Mouse (Mus musculus) liver, embryonic 14.5 days (tissue): Measurements from ENCODE around the gene Wdcp.

Experiments used
- CTCF ChIP-seq: IDR thresholded peaks from 2 replicates; pipeline ENCODE4 v1.5.1; 2016; ENCODE audit warnings: antibody characterized with exemption, low read depth, control low read depth
- EP300 ChIP-seq: IDR thresholded peaks from 2 replicates; pipeline ENCODE4 v1.6.1; 2016; ENCODE audit warnings: antibody characterized with exemption, low read depth

DNA sequence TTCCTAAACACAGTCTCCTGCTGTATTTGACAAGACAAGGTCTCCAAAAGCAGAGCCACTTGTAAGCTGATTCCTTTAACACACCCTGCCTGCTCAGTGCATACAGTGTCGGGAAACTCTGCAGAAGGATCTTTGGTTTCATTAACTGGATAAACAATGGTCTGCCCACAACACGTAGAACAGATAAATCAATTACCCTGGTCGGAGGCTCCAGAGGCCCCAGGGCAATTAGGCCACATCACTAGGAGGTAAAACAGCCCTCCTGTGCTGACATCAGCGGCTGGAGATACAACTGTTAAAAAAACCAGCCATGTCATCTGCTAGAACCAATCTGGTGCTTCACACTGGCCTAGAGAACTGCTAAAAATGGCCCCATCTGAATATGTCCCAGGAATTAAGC, 6.1 kb upstream of the Wdcp start:
- TF ChIP-seq CTCF (no peak), EP300 (no peak)
